Comparison of ENCODE assay signal across 9 mouse cellular contexts in the genomic region with DNA sequence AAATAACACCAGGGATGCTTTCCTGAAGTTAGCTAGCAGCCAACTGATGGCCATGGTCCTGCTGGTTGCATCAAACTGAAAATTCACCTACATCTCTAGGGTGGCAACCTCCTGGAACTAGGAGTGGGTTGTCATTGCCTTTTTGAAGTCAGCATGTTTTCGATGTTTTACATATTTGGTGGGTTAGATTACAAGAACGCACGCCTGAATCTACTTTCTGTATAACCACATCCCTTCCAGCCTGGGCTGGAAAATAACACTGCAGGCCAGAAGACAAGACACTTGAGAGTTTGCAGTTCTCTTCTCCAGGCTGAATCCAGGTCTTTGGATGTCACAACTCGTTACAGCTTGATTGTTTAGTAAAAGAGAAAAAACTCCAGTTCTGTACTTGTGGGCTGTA.
"Had no signal": no experiment of that assay in that cellular context is flagged by ENCODE, and none has a peak within 500 bp of the region (broad histone marks: within the 10 kb centered on the region; RNA-seq: fewer than 3 reads in every experiment).

No protein-coding gene starts in this region.

- DNase-seq: liver; liver, embryonic 13.5 days; liver, postnatal 0 days; right cerebral cortex, postnatal 25 days had no signal

- H3K27ac ChIP-seq: kidney, postnatal 0 days; limb, embryonic 12.5 days; liver, embryonic 13.5 days; lung, embryonic 15.5 days; midbrain, embryonic 13.5 days; neural tube, embryonic 12.5 days had no signal

- H3K27me3 ChIP-seq: limb, embryonic 12.5 days; liver, embryonic 13.5 days; lung, embryonic 15.5 days; midbrain, embryonic 13.5 days; neural tube, embryonic 12.5 days had no signal

- H3K4me1 ChIP-seq: midbrain, embryonic 13.5 days; neural tube, embryonic 12.5 days had no signal

- H3K4me3 ChIP-seq: limb, embryonic 12.5 days; liver, embryonic 13.5 days; lung, embryonic 15.5 days; midbrain, embryonic 13.5 days; neural tube, embryonic 12.5 days had no signal

- H3K9ac ChIP-seq: limb, embryonic 12.5 days; liver, embryonic 13.5 days; liver, postnatal 0 days; lung, embryonic 15.5 days; midbrain, embryonic 13.5 days; neural tube, embryonic 12.5 days had no signal

- H3K9me3 ChIP-seq: limb, embryonic 12.5 days; liver, embryonic 13.5 days; lung, embryonic 15.5 days; midbrain, embryonic 13.5 days; neural tube, embryonic 12.5 days had no signal

- H3K36me3 ChIP-seq: limb, embryonic 12.5 days; liver, embryonic 13.5 days; lung, embryonic 15.5 days; midbrain, embryonic 13.5 days; neural tube, embryonic 12.5 days had no signal

- H3K4me2 ChIP-seq: limb, embryonic 12.5 days; liver, embryonic 13.5 days; lung, embryonic 15.5 days; midbrain, embryonic 13.5 days; neural tube, embryonic 12.5 days had no signal

- ATAC-seq: liver, postnatal 0 days; midbrain, embryonic 13.5 days had no signal
